Mouse (Mus musculus) kidney, postnatal 10 days (tissue): ENCODE data around the gene Gch1.
"Not testable (repeated sequence)": the region's sequence is repeated elsewhere in the genome, so short reads cannot be mapped to it uniquely, and the experiment has no call there.

ENCODE experiments used
- DNase-seq: peaks from one replicate; pipeline ENCODE4 v3.0.0; 2021; ENCODE audit warnings: mixed read lengths

Gene Gch1

DNA sequence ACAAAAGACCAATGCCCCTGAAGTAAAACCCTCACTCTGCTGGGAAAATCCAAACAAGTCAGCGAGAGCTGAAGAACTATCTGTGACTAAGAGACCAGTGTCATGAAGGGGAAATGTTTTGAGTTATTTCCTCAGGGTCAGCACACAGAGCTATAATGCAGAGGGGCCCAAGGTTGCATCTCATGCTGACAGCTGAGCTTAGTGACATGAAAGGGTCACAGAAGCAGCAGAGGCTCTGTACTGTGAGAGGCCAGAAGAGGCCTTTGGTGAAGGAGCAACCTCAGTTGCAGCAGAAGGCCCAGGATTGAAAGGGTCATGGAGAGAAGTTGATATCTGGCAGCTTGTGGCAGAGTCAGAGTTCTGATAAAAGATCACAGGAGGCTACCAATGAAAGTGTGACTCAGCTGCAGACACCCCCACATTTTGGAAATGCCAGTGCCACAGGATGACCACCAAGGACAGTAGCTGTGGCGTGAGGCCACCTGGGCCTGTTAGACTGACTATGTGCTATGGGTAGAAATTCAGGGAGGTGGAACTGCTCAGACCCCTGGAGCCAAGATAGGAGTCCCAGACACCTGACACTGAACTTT is 29.1 kb downstream of the Gch1 start:
- no peak for DNase-seq

DNA sequence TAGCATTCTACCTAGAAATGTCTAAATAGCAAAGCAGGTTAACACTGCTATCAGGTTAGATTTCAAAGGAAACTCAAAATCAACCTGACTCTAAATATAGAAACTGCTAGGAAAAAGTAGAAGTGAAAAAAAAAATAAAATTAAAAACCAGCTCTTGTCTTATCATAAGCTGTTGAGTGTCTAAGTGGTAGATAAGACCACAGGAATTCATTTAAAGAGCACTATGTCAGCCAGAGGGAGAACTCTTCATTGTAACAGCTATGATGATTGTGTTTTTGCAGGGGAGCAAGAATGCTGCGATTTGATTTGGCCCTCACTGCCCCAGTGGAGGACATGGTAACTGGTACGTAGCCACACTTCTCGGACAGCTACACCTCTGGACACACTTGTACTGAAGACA is 34.9 kb downstream of the Gch1 start:
- DNase-seq, result no peak

DNA sequence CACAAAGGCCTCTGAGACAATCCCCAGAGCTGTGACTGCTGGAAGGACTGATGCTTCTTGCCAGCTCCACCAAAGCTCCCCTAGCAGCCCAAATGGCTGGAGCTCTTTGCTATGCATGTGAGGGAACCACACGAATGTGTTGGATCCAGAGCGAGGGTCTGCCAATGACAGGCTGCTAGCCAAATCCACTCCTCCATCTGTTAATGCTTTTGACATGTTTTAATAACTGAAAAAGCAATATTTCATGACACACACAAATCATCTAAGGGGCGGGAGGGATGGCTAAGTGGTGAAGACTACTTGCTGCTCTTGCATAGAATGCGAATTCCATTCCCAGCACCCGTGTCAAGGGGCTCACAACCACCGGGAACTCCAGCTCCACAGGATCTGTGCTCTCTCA is 37.9 kb downstream of the Gch1 start:
- DNase-seq, result no peak

DNA sequence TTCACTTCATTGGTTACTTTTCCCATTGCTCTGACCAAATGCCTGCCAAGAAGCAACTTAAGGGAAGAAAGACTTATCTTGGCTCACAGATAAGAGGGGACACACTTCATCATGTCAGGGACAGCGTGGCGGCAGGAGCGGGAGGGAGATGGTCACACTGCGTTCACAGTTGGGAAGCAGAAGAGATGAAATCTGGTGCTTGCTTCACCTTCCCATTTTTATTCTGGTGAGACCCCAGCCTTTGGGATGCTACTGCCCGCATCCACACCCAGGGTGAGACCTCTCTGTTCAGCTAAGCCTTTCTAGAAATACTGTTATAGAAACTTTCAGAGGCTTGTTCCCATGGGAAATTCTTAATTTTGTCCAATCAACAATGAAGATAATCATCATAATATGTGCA is 44.9 kb downstream of the Gch1 start:
- DNase-seq, result no peak

DNA sequence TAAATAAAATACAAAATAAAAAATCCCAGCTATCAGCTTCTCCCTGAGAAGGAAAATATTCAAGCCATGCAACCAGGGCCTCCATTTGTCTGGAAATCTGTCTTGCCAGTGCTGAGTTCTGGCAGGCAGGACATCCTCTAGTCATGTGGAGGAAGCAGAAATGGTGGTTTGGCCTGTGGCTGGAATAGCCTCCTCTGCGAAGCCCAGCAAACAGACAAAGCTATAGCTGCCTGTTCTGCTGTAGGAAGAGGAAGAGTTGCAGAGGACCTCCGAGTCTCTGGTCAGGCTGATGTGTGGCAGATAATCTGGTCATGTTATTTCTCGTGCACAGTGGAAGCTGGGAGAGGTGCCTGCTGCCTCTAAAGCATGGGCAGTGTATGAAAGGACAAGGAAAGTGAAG is 50.4 kb downstream of the Gch1 start:
- DNase-seq, result no peak

DNA sequence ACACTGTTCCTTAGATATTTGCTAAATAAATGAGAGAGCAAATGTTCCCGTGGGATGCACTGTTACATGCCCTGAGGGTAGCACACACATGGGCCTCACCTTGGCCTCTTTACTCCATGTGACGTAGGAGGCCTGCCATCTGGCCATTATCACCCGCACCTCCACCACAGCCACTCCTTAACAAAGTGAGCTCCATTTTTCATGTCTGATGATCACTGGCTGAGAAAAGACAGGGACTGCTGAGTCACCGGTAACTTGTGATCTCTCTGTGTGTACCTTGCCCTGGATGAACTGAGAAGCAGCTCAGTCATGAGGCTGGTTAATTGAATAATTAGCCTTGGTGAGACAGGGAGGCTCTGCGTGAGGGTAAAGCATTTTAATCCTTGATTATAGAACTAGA is 52.6 kb downstream of the Gch1 start:
- peak; percentile 13 for DNase-seq

DNA sequence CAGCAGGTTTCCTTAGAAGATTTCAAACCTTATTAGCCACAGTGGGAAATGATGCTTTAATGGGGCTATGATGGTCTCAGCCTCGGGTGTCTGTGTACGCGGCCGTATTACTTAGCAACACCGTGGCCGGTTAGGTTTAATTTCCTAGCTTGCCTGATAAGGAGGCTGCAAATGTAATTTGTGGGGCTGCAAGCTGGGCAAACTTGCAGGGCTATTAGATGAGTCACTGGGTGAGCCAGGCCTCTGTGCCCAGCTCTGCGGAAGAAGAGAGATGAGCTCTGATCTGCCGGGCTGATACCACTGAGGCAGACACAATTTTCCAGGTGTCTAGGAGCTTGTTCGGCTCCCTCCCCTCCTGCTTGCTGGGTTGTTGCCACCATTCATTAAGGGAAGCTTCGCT is 55.3 kb downstream of the Gch1 start:
- no peak for DNase-seq

DNA sequence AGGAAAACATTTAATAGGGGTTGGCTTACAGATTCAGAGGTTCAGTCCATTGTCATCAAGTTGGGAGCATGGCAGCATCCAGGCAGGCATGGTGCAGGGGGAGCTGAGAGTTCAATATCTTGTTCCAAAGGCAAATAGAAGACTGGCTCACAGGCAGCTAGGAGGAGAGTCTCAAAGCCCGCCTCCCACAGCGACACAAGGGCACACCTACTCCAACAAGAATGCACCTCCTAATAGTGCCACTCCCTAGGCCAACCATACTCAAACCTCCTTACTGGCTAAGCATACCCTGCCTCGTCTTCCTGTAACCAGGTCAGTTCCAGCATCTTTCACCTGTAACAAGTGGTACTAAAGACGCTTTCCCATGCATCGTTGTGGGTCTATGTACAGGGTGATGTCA is 61.2 kb downstream of the Gch1 start:
- no peak for DNase-seq

DNA sequence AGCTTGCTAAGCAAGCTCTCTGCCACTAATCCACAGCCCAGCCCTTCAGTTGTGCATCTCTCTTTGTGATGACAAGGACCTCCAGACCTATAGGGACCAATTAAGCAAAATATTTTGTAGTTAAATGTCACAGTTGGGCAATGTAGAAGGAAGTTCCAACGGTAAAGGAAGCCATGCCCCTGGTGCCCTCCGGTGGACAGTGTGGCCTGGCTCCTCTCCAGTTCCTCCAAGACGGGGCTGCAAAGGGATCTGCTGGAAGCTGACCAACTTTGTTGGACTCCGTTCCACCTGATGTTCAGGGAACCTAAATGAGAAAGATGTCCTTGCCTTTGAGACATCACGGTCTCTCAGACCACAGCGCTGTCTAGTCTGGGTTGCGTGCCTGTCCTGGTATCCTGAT is 71.7 kb downstream of the Gch1 start:
- DNase-seq, result peak; percentile 28

DNA sequence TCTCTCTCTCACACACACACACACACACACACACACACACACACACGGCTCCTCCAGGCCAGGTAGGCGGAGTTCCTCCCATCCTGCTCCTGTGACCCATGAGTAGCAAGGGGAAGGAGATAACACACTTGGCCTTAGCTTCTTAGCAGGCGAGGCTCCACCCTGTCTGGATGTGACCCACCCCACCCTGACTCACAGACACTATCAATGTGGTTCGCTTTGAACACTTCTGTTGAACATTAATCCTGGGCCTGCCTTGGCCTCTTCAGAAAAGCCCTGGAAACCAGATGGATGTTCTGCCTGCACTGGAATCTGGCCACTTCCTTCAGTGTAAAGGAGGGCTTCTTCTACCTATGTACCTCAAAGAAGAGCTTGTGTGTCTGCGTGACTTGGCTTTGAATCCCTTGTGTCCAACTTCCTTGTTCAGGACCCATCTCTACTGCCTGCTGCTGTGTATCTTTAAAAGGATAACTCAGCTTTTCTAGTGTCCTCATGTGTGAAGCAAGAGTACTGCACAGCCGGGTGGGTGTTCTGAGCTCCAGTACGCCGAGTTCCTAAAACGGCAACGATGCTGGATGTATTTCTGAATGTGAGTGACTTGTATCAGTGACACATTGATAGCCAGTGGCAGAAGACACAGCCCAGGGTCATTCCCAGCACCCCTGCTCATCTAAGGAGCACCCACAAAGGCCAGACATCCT is 73.0 kb downstream of the Gch1 start:
- no peak for DNase-seq

DNA sequence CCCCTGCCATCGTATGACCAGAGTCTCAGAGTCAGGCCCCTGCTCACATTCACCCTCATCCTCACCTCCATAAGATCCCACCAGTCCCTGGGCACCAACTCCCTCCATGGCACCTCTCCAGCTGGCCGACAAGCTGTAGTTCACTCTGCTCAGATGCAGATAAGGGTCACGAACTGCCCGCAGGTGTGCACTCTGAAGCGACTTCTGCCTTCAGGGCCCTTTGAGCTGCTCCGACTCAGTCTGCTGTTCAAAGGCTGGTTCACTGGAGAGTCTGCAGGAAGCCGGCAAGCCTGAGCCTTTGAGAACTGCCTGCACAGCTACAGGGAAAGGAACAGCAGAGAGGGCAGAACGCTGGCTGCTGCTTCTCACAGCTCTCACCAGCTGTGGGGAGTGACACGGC is 74.1 kb downstream of the Gch1 start:
- DNase-seq, result no peak

DNA sequence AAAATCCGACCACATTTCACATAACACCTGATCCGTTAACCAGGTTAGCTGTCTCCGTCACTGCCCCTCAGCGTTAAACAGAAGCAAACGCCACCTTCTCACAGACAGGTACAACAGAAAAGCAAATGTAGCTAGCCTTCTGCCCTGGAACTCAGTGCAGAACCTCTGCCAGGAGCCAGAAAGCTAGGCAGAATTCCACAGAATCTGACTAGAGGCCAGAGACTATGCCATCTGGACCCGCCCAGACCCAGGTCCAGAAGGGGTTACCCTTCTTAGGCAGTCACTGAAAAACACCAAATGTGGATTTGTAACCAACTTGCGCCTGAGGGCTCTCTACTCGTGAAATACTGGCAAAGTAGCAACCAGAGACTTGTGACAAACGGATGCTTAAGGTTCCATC is 77.9 kb downstream of the Gch1 start:
- no peak for DNase-seq

DNA sequence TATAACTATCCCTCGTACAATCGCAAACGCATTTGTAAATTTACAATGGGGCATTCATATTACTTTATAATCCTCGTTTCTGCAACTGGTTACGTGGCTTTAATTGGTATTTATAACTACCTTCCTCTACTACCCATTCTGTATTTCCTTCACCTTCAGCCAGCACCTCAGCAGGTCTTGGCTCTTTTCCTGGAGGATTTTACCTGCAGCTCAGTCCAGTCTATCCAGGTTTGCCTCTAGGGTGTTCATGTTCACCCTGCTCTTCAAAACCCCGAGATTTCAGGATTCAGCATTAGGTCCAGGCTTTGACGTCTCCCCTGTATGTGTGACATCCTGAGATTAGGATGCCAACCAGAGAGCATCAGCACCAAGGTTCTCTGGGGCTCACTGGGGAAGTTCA is 78.8 kb downstream of the Gch1 start:
- not testable (repeated sequence) for DNase-seq

DNA sequence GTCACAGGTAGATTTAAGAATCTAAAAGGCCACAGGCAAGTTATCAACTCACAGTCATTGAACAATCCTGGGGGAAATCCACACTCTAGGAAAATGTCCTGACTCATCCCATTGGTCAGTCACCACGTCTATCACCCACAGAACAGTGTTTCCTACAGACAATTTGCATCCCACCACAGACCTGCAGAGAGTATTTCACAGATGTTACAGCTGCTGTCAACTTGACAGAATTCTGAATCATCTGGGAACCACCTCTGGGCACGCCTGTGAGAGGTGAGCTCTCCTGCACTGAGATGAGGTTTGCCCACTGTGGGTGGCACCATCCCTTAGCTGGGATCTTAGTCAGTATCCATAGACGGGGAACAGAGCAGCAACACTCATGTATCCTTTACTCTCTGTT is 81.8 kb downstream of the Gch1 start:
- DNase-seq, result no peak

DNA sequence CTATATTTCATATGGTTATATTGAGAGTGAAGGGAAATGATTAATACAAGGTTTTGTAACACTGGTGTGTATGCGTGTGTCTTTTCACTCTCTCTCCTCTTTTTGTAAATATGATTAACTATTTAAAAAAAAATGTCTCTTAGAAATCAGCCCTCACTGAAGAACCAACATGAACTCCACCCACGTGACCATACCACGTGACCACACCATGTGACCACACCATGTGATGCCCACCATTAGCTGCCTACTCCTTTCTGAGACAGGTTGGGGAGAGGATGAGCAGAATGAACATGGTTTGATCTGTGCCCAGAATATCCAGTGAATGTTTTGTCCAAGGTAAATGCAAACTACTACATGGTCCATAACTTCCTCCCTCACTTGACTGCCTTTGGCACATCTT is 83.5 kb downstream of the Gch1 start:
- no peak for DNase-seq

DNA sequence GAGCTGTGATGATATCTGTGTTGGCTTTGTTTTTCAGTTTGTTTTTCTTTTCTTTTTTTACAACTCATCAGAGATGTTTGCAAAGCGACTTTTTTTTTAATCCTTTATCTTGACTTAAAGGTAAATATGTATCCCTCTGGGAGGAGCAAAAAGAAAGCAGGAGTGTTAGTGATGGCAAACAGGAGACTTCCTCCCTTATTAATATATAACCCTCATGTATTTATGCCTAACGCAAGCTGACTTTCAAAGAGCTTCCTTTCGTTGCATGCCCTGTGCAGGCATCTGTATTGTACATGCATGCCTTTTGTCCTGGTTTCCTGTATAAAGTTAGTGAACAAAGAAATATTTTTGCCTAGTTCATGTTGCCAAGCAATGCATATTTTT is 84.0 kb downstream of the Gch1 start:
- no peak for DNase-seq

DNA sequence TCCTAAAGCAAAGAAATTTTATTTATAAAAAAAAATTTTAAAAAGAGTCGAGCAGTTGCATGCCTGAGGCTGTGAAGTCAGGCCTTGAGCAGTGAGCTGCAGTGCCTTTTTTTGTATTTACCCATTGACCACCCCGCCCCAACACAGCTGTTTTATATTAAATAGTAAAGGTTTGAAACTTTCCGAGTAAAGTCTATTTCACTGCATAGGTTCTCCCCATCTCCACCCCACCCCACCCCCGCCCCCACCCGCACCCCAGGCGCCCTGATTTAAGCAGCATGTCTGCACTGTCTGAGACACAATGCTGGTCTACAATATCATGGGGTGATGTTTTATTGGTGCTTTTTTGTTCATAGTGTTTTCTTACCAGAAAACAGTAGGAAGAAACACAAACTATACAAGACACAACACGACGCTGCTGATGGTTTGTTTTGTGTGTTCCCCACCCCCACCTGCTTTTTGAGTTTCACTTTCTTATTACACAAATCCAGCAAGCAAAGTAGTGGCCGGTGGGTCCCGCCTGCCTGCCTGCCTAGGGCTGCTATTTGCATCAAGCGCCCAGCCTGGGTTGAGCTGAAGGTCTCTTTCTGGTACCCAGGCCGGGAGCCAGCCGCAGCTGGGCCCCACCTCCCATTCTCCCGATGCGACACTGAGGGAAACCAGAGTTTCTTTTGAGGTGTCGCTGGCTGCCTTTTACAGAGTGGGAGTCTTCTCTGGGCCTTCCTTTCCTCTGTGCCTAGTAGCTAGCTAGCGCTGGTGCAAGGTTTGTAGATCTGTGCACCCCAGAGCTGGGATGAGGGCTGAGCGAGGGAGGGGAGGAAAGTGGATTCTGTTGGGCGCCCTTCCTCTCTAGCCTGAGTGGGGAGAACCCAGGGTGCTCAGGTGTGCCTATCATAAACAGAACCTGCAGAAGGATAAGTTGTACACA is 84.7 kb downstream of the Gch1 start:
- DNase-seq, result no peak
